Mouse (Mus musculus): ENCODE data around the gene Iqgap2. TPM values are rescaled to one million over a fixed set of nuclear protein-coding genes. Genes with fewer than 3 reads are reported as not detected.

Iqgap2 gene
- polyA plus RNA-seq, 1 experiment: 2.4 TPM

- 75% methylated on average over 18 of the region's 18 CpGs for WGBS
- TF ChIP-seq CTCF (IDR thresholded peaks at IDR 0.05; ENCODE audit: insufficient read depth, low read length): no peak
- no peak for TF ChIP-seq POLR2A (IDR thresholded peaks at IDR 0.05; ENCODE audit: borderline replicate concordance, extremely low read depth, low read depth, low read length)
- DNase-seq: no peak
- Histone ChIP-seq H3K4me3 (replicated peaks; ENCODE audit: extremely low read depth, low read depth, low read length) (no peak overlapping the region), H3K4me1 (ENCODE audit: control insufficient read depth, insufficient read depth, low read length) (no peaks in the 10 kb centered on the region)
Measured at GRCm38 (mm10) chr13:95598232-95598920, 293.3 kb downstream of the Iqgap2 start.

- no peak for DNase-seq
- 89% methylated on average over 10 of the region's 10 CpGs for WGBS
- Histone ChIP-seq H3K4me1 (ENCODE audit: control insufficient read depth, insufficient read depth, low read length) (no peaks in the 10 kb centered on the region), H3K4me3 (replicated peaks; ENCODE audit: extremely low read depth, low read depth, low read length) (no peak overlapping the region)
- no peak for TF ChIP-seq POLR2A (IDR thresholded peaks at IDR 0.05; ENCODE audit: borderline replicate concordance, extremely low read depth, low read depth, low read length)
- no peak for TF ChIP-seq CTCF (IDR thresholded peaks at IDR 0.05; ENCODE audit: insufficient read depth, low read length)
Measured at GRCm38 (mm10) chr13:95597578-95597977, 294.1 kb downstream of the Iqgap2 start.

- DNase-seq: no peak
- no peak for TF ChIP-seq CTCF (IDR thresholded peaks at IDR 0.05; ENCODE audit: insufficient read depth, low read length)
- TF ChIP-seq POLR2A (IDR thresholded peaks at IDR 0.05; ENCODE audit: borderline replicate concordance, extremely low read depth, low read depth, low read length): no peak
- WGBS: 91% methylated on average over 7 of the region's 7 CpGs
- H3K4me1 ChIP-seq (ENCODE audit: control insufficient read depth, insufficient read depth, low read length): no peaks in the 10 kb centered on the region
- H3K4me3 ChIP-seq (replicated peaks; ENCODE audit: extremely low read depth, low read depth, low read length): no peak overlapping the region
Measured at GRCm38 (mm10) chr13:95596689-95597088, 295.0 kb downstream of the Iqgap2 start.

- no peak for TF ChIP-seq CTCF (IDR thresholded peaks at IDR 0.05; ENCODE audit: insufficient read depth, low read length)
- TF ChIP-seq POLR2A (IDR thresholded peaks at IDR 0.05; ENCODE audit: borderline replicate concordance, extremely low read depth, low read depth, low read length): no peak
- DNase-seq: no peak
- WGBS: 71% methylated on average over 5 of the region's 5 CpGs
- no peaks in the 10 kb centered on the region for H3K4me1 ChIP-seq (ENCODE audit: control insufficient read depth, insufficient read depth, low read length)
- H3K4me3 ChIP-seq (replicated peaks; ENCODE audit: extremely low read depth, low read depth, low read length): no peak overlapping the region
Measured at GRCm38 (mm10) chr13:95595921-95596320, 295.8 kb downstream of the Iqgap2 start.

- no peak for TF ChIP-seq POLR2A (IDR thresholded peaks at IDR 0.05; ENCODE audit: borderline replicate concordance, extremely low read depth, low read depth, low read length)
- no peak for TF ChIP-seq CTCF (IDR thresholded peaks at IDR 0.05; ENCODE audit: insufficient read depth, low read length)
- WGBS: 60% methylated on average over 7 of the region's 7 CpGs
- H3K4me1 ChIP-seq (ENCODE audit: control insufficient read depth, insufficient read depth, low read length): no peaks in the 10 kb centered on the region
- no peak for DNase-seq
- no peak overlapping the region for H3K4me3 ChIP-seq (replicated peaks; ENCODE audit: extremely low read depth, low read depth, low read length)
Measured at GRCm38 (mm10) chr13:95595411-95595810, 296.3 kb downstream of the Iqgap2 start.

- DNase-seq: no peak
- TF ChIP-seq CTCF (IDR thresholded peaks at IDR 0.05; ENCODE audit: insufficient read depth, low read length) (no peak), POLR2A (IDR thresholded peaks at IDR 0.05; ENCODE audit: borderline replicate concordance, extremely low read depth, low read depth, low read length) (no peak)
- 42% methylated on average over 10 of the region's 10 CpGs for WGBS
- no peaks in the 10 kb centered on the region for H3K4me1 ChIP-seq (ENCODE audit: control insufficient read depth, insufficient read depth, low read length)
- no peak overlapping the region for H3K4me3 ChIP-seq (replicated peaks; ENCODE audit: extremely low read depth, low read depth, low read length)
Measured at GRCm38 (mm10) chr13:95592860-95593259, 298.9 kb downstream of the Iqgap2 start.

GRCm38 (mm10) chr13:95591606-95592005 is 300.1 kb downstream of the Iqgap2 start:
- 92% methylated on average over 3 of the region's 3 CpGs for WGBS
- DNase-seq: no peak
- Histone ChIP-seq H3K4me3 (replicated peaks; ENCODE audit: extremely low read depth, low read depth, low read length) (no peak overlapping the region), H3K4me1 (ENCODE audit: control insufficient read depth, insufficient read depth, low read length) (no peaks in the 10 kb centered on the region)
- TF ChIP-seq POLR2A (IDR thresholded peaks at IDR 0.05; ENCODE audit: borderline replicate concordance, extremely low read depth, low read depth, low read length): no peak
- TF ChIP-seq CTCF (IDR thresholded peaks at IDR 0.05; ENCODE audit: insufficient read depth, low read length): no peak

GRCm38 (mm10) chr13:95587628-95588027 is 304.1 kb downstream of the Iqgap2 start:
- H3K4me1 ChIP-seq (ENCODE audit: control insufficient read depth, insufficient read depth, low read length): no peaks in the 10 kb centered on the region
- TF ChIP-seq POLR2A (IDR thresholded peaks at IDR 0.05; ENCODE audit: borderline replicate concordance, extremely low read depth, low read depth, low read length): no peak
- TF ChIP-seq CTCF (IDR thresholded peaks at IDR 0.05; ENCODE audit: insufficient read depth, low read length): no peak
- H3K4me3 ChIP-seq (replicated peaks; ENCODE audit: extremely low read depth, low read depth, low read length): no peak overlapping the region
- no peak for DNase-seq
- WGBS: 87% methylated on average over 4 of the region's 4 CpGs

- DNase-seq: no peak
- H3K4me3 ChIP-seq (replicated peaks; ENCODE audit: extremely low read depth, low read depth, low read length): no peak overlapping the region
- H3K4me1 ChIP-seq (ENCODE audit: control insufficient read depth, insufficient read depth, low read length): no peaks in the 10 kb centered on the region
- 66% methylated on average over 5 of the region's 5 CpGs for WGBS
- TF ChIP-seq POLR2A (IDR thresholded peaks at IDR 0.05; ENCODE audit: borderline replicate concordance, extremely low read depth, low read depth, low read length) (no peak), CTCF (IDR thresholded peaks at IDR 0.05; ENCODE audit: insufficient read depth, low read length) (no peak)
Measured at GRCm38 (mm10) chr13:95584898-95585297, 306.8 kb downstream of the Iqgap2 start.
